Mouse (Mus musculus) gastrocnemius, adult 8-10 months (tissue): ENCODE results near the gene Rbm28. TPM values are rescaled to one million over a fixed set of nuclear protein-coding genes. Genes with fewer than 3 reads are reported as not detected.
A peak's percentile ranks its signal among the peaks of the same experiment; 100 is the strongest.
"Not testable (repeated sequence)": the region's sequence is repeated elsewhere in the genome, so short reads cannot be mapped to it uniquely, and the experiment has no call there.

Experiments
- DNase-seq, 2 experiments: peaks; one replicate each; pipeline ENCODE4 v3.0.0; 2022; ENCODE audit warnings: low spot score in 2 of 2
- total RNA-seq, 4 experiments: library from RNA; stranded (reverse); gene quantifications; 2 replicates each; pipeline ENCODE4 v1.2.4; 2022

The Rbm28 gene
- total RNA-seq, 4 experiments from 2014 or later, result 10.7 to 15.9 (median 14.8) TPM

DNA sequence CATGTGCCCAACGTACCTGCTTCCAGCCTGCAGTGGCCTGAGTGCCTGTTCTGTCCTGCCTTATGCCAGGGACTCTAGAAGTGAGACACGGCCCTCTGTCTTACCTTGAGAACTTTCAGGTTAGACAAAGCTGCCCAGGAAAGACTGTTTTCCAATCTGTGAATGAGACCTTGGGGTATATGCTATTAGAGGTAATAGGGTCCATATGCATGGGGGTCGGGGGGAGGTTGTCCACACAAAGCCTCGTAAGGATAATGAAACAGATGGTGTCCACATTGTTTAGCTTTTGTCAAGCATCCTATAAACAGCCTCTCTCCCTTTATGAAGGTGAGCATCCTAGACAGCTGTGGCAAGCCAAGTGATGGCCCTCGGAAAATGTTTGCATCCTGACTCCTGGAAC, 30.3 kb upstream of the Rbm28 start:
- no peak for DNase-seq

DNA sequence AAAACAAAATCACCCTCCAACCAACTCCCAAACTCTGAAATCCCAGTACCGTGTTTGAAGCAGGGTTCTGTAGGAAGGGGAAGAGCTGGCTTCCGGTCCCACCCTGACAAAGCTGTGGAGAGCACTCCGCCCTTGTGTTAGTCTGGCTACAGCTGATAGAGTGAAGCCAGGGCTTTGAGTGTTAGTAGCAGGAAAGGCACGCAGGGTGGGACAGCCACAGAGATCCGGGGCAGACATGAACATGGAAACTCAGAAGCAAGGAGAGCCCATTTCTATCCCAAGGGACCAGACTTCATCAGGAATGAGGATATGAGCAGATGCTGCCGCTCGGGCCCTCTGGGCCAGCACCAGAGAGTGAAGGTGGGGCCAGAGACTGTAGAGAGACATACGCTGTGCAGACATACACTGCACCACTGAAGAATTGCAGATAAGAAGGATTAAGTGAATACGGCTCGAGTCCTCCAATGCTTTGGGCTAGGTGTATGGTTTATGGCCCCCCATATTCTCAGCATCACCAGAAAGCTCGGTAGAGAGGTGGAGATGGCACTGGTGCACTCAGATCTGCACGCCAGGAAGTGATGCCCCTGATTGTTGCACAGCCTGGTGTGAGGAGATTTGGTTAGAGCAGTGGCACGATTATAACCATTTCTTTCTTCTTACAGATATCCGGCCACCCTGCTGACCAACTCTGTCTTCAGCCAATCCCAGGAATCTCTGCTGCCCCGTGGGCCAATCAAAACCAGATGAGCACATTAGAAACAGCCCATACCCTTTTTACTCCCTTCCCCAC, 29.4 kb upstream of the Rbm28 start:
- DNase-seq, result no peak

DNA sequence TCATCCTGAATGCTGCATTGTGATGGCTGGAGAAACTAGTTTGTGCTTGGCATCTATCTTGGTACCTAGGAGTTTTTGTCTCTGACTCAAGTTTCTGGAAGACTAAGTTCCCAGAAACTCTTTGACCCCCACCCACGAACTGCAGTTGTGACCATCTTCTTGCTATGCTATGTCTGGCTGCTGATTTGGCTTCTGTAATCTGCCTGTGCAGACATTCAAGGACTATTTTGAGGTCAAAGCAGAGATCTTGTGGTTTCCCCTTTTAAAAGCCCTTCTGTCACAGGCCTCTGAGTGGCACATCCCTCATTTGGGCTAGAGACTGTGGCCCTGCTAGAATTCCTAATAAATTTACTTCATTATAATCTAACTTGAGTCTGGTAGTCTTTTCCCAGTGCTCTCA, 23.1 kb upstream of the Rbm28 start:
- no peak for DNase-seq

DNA sequence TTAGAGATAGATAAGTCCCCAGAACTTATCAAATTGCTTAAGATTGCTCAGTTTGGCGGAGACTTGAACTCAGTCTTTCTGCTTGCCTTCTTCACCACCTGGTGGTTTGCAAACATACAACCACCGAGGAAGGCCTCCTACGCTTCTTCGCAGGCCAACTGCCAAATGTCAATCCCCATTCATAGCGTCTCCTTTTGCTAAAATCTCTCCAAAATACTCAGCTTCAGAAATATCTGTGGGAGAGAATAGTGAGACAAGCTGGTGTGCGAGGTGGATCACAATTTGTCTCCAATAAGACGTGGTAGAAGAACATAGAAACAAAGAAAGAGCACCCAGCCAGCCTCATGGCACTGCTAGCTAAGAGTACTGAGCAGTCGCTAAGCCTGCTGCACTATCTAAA, 15.0 kb upstream of the Rbm28 start:
- DNase-seq, result no peak

DNA sequence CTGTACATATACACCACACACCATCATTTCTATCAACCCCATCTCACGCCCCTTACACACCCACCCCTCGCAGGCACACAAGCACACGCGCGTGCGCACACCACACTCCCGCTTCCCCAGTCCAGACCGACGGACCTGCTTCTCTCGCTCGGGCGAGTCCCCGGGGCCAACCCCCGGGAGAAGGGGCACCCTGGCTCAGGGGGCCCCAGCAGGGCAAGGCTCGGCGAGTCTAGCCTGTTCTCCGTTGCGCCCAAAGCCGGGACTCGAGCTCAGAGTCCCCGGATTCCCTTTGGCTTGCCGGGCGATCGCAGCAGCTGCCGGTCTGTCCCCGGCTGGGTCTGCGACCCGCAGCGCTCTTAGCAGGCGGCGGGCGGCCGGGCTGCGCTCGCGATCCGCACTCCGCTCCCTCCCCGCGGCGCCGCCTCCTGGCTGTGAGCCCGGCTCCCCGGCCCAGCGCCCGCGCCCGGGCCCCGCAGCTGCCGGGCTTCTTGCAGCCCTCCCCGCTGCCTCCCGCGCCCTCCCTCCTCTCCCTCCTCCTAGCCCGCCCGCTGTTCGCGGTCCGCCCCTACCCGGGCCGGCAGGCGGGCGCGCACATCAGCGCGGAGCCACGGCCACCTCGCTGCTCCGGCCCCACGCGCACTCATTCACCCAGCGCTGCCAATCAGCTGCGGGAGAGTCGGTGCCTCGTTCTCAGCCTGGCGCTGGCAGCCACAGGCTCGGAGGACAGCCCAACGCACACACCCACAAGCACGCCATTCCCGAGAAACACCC, 14.3 kb upstream of the Rbm28 start, which contains the start of gene Prrt4:
TSS of gene Prrt4 (minus strand) at position 697 of the 771 bp plus-strand sequence.
- DNase-seq, result peak; percentile 23 to 31

DNA sequence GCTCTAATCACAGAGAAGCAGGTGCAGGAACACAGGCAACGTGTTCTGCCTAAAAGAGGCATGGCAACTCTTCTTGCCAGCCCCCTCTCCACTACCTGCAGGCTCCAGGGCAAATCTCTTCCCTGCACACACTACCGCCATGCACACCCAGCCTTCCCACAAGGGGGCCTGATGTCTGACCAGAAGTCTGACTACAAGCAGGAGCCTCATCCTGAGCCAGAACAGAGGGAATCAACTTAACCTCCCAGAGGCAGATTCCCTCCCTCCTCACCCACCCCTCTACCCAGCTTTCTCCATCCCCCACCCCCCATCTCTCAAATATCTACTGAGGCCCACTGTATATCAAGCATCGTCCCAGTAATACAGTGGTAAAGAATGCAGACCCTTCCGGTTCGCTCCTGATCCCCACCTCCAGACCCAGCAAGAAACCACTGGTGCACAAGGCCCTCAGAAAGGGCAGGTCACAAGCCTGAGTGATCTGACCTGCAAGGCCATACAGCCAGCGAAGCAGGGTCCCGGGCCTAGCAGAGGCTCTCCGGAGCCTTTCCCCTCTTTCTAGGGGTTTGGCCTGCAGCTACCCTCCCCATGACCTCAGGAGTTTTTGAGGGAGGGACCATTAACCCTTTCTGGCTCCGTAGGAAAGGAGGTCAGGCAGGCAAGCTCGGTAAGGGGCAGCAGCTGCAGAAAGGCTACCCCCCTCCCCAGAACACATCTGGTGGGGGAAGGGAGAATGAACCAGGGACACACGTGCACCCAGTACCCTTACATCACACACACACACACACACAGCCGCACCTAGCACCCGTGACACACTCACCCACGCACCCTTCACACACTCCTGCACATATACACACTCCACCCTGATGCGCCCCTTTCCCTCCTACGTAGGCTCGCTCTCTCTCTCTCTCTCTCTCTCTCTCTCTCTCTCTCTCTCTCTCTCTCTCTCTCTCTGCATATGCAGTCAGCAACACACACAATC, 13.4 kb upstream of the Rbm28 start:
- DNase-seq, result no peak

DNA sequence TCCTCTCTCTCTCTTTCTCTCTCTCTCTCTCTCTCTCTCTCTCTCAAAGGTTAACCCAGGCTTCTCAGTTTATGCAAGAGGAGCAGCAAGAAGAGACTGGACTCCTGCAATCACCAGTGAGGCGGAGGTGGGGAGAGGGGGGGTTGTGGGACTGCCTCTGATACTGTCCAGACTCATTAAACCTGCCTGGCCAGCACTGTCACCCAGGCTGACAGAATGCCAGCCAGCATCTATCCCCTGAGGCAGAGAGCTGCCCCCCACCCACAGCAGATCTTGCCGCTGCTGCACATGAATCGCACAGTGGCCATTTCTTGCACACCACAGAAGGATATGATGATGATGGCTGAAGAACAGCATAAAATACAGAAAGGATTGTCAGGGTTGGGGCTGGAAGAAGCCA, 10.3 kb upstream of the Rbm28 start:
- DNase-seq, result no peak

DNA sequence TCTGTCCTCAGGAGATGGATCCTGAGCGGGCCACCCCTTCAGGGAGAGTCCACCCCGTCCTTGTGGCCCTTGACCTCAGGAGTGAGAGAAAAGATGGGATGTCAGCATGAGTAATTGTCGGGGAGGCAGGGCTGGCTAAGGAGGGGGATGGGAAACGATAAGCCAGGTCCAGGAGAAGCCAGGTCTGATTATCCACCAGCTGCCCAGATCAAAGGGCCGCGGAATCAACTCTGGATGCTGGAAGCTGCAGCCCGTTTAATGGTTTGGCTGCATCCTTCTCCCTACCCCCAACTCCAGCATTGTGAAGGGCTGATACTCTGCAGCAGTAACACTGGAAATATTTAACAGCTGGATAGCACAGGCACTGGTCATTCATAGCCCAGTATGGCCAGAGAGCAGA, 9.6 kb upstream of the Rbm28 start:
- no peak for DNase-seq

DNA sequence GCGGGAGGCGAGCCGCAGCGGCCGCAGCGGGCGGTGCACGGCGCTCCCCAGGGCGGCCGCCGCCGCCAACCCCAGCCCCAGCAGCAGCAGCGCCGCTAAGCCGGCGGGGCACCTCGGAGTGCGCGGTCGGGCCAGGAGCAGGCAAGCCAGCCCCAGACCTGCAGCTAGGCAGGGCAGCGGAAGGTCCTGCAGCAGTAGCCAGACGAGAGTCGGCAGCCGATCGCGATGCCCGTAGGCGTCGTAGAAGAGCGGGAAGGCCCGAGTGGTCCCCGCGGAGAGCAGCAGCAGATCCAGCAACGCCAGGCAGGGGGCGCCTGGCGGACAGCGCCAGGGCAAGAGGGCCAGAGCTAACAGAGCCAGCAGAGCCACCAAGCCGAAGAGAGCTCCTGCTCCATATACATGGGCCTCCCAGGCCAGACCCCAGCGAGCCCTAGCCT, 6.2 kb upstream of the Rbm28 start:
- DNase-seq, result peak; percentile 55 to 62

DNA sequence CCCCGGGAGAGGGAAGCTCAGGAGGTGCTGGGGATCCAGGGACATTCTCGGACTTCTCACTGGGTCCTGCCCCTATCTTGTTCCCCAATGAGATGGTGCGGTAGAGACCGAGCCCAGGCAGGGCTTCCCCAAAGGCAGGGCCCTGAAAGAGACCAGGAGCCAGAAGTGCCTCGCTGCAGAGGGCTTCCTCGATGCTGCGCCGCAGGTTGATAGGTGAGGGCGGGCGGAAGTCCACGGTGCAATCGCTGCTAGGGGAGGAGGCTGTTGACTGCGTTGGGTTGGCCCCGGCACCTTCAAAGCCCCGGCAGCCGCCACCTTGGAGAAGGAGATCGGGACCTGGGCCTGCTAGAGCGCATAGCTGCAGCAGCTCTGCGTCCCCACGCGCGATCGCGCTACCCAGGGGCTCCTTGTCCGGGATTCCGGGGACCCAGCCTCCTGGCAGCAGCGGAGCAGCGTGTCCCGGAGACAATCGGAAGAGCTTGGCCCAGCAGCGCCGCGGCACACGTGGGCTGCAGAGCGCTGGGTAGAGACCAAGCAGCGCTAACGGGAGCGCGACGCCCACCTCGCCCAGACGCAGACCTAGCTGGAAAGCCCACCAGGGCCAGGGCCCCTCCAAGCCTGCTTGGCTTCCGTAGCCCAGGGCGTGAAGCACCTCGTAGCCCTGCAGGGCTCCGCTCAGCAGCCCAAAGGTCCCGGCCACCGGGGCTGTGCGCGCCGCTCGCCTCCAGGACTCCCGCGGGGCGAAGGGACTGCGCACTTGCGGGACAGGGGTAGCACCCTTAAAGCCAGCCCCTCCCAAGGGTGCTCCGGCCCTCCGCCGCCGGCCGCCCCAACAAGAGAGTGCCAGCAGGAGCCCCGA, 5.5 kb upstream of the Rbm28 start:
- no peak for DNase-seq

DNA sequence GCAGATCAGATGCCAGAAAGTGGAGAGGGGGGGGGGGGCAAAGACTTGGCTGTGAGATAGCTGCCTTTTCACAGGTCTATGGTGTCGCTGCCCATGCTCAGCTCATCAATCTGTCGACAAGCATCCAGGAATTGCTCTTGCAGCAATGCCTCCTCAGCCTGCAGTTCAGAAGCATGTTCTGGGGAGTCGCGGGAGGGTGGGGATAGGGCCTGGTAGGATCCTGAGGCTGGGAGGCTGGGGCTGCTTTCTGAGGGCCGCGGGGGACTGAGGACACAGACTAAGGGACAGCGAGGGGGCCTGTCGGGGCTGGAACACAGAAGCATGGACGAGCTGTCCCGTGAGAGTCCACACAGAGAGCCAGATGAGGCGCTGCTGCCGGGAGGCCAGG, 4.9 kb upstream of the Rbm28 start:
- no peak for DNase-seq

DNA sequence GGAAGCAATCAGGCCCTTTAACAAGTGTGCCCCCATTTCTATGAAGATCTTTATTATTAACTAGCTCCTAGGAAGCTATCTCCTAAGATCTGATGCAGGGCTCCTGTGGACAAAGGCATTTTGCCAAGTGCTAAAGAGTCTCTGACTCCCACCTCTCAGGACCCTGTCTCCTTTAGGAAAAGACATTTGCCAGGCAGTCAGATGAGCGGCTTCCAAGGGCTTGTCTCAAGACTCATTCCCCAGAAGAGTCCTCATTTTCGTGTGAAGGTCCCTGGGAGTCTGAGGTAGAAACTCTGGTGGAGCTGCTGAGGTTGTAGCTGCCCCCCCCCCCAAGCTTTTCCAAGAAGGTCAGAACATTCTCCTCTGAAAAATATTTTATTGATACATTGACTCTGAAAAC, 4.1 kb upstream of the Rbm28 start:
- no peak for DNase-seq

DNA sequence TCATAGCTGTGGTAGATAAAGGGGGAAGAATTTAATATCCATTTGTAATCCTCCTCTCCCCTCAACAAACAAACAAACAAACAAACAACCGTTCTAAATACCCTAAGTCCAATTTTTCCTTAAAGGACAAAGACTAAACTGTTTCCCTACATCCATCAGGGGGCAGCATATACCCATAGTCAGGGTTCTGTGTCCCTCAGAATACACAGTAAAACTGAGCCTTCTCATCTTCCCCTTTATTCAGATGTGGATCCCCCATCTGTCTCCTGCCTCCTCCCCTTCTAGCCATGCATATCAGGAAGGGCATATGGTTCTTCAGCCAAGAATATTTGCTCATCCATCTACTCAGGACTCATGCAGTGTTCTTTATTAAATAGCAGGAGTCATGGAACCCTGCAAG, 1.4 kb upstream of the Rbm28 start:
- no peak for DNase-seq

DNA sequence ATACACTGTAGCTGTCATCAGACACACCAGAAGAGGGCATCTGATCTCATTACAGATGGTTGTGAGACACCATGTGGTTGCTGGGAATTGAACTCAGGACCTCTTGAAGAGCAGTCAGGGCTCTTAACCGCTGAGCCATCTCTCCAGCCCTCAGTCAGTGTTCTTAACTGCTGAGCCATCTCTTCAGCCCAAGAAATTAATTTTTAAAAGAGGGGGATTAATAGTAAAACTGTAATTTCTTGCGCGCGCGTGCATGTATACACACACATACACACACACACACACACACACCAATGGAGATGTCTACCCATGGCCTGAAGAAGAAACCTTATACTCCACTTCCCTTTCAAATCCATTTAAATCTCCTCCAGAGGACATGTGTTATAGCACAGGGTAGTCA, 3.5 kb downstream of the Rbm28 start:
- DNase-seq, result not testable (repeated sequence)

DNA sequence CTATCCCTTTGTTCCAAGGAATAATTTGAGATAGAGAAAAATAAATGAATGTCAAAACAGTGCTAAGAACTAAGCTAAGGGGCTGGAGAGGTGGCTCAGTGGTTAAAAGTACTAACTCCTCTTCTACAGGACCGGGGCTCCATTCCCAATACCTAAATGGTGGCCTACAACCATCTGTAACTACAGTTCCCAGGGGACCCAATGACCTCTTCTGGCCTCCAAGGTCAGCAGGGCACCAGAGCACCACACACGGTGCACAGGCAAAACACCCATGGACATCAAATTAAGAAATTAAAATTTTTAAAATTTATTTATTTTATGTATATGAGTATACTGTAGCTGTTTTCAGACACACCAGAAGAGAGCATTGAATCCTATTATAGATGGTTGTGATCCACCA, 4.0 kb downstream of the Rbm28 start:
- no peak for DNase-seq

DNA sequence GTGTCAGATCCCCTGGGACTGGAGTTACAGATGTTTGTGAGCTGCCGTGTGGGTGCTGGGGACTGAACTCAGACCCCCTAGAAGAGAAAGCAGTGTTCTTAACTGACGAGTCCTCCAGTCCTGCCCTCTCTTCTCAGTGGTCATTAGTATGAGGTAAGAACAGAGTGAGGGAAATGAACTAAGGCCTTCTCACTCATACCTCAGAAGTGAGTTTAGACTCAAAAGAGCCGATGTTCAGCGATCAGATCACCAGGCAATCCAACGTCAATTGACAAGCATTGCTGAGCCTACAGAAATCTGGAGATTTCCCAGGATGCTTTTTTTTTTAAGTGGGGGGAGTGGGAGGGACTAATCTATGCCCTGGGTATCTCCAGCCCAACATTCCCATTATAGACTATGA, 8.5 kb downstream of the Rbm28 start:
- no peak for DNase-seq

DNA sequence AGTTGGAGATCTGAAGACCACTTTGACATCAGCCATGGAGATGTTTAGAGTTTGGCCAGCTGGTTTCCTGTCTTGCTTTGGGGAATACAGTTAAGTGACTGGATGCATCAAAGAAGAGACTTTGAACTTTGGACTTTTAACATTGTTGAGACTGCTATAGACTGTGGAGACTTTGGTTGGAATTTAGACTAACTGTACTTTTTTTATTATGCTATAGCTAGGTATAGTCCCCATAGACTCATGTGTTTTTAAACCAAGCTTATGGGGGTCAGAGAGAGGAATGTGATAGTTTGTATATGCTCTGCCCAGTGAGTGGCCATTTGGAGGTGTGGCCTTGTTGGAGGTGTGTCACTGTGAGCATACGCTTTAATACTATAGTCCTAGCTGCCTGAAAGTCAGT, 14.8 kb downstream of the Rbm28 start:
- DNase-seq, result no peak

DNA sequence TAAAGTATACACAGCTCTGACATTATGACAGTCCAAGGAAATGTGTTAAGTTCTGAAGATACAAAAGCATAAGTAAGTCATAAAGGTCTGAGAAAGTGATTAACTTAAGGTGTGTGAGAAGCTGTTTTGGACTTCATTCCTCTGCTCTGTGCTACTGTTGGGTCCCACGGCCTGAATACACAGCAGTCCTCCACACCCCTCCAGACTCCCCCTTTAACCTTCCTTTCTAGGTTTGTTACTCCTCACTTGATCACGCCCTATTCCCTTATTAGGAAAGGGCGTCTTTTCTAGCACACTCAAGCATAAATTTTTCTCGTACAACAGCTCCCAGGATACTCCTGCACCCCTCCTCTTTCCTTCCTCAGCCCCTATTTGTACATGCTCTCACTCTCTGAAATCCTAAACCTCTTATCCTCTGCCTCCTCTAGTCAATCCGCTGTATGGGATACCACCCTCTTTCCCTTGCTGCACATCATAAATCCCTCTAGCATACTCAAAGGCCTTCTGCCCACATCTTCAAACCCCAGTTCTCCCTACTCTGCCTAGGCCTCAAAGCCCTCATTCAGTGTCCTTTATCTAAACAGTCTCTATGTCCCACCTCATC, 17.3 kb downstream of the Rbm28 start:
- no peak for DNase-seq

DNA sequence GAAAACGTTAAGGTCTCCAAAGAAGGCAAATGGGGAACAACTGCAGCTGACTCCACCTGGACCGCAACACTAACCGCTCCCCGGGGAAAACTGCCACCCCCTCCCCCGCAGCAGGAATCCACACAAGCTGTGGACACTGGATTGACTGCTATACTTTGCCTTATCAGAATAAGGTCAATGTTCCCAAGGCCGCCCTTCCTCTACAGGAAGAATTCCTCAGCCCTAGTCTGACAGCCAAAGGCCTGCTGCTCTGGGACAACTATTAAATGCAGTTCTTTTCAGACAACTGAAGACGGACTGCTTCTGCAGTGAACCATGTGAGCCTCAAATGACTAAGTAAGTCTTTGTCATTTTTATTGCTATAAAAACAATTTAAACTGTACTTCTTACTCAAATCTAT, 18.2 kb downstream of the Rbm28 start:
- DNase-seq, result no peak
